Mouse (Mus musculus): Measurements from ENCODE around the gene Gm3336.

DNA sequence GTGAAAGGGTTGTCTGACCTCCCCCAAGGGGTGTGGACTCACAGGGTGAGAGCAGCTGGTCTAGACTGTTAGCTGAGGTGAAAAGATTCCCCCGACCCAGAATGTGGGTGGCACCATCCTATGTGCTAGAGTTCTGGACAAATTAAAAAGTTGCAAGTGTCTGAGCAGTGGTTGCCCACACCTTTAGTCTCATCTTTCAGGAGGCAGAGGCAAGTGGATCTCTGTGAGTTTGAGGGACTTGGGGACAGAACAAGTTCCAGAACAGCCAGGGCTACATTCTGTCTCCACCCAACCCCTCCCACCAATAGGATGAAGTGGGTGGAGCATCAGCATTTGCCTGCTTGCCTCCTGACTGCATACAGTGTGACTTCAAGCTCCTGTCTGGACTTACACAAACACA, 43.8 kb downstream of the Gm3336 start:
- TF ChIP-seq CTCF (IDR thresholded peaks at IDR 0.05; ENCODE audit: extremely low read depth, insufficient read length, insufficient replicate concordance, low read depth, low read length), result no peak
- TF ChIP-seq POLR2A (IDR thresholded peaks at IDR 0.05; ENCODE audit: low read depth, low read length), result no peak

Measured in small intestine, adult 2 months (tissue).